Mouse (Mus musculus): ENCODE measurements around the gene Tmcc2. TPM values are rescaled to one million over a fixed set of nuclear protein-coding genes. Genes with fewer than 3 reads are reported as not detected.

Gene Tmcc2
- total and polyA plus RNA-seq, 3 experiments, result 4.1 to 7.2 TPM; not detected in 1

- TF ChIP-seq ELF1 (IDR thresholded peaks at IDR 0.05; ENCODE audit: low read depth, low read length), result peak; percentile 20; the same call in 1 of the 2 replicates
Observed at GRCm38 (mm10) chr1:132417319-132418251, 26.5 kb upstream of the Tmcc2 start, which contains the start of gene Dstyk (continued).

- Histone ChIP-seq H3K36me3 (ENCODE audit: control insufficient read depth in 1 of 2, insufficient read depth in 2 of 2, low read length in 2 of 2) (peaks cover 0 to 34% of the 10 kb centered on the region in 2 experiments; a peak in 2 of 4 replicates), H3K27ac (ENCODE audit: control insufficient read depth, low read depth, low read length) (peak overlapping the region; percentile 81), H3K79me2 (ENCODE audit: control insufficient read depth, insufficient read depth, low read length, poor library complexity) (peaks cover 3% of the 10 kb centered on the region; the same call in 1 of the 2 replicates), H3K4me1 (ENCODE audit: control insufficient read depth in 1 of 2, insufficient read depth in 2 of 2, low read length in 2 of 2) (peaks cover 20 to 28% of the 10 kb centered on the region in 2 experiments), H3K4me3 (ENCODE audit: control insufficient read depth in 1 of 2, insufficient read depth in 1 of 2, low read depth in 2 of 2, low read length in 2 of 2) (peak overlapping the region; percentile 67 to 78), H3K27me3 (ENCODE audit: control insufficient read depth in 1 of 2, insufficient read depth in 2 of 2, low read length in 2 of 2) (no peaks in the 10 kb centered on the region), H3K9ac (ENCODE audit: control insufficient read depth, low read depth, low read length, poor library complexity, severe bottlenecking) (peak overlapping the region; percentile 78), H3K9me3 (replicated peaks; ENCODE audit: insufficient read depth, low read length) (no peaks in the 10 kb centered on the region)
- no peak for TF ChIP-seq NELFE (IDR thresholded peaks at IDR 0.05; ENCODE audit: low read depth, low read length)
- TF ChIP-seq UBTF (IDR thresholded peaks at IDR 0.05; ENCODE audit: borderline replicate concordance, insufficient read depth, low read depth, low read length), result no peak
- 0 out of 2 replicates have a peak, but pooled peaks have one; percentile 3 for TF ChIP-seq MAFK (IDR thresholded peaks at IDR 0.05; ENCODE audit: borderline replicate concordance, low read depth, low read length)
- TF ChIP-seq USF2 (IDR thresholded peaks at IDR 0.05; ENCODE audit: borderline replicate concordance in 1 of 2, insufficient read depth in 1 of 2, low read depth in 1 of 2, low read length in 2 of 2), result no peak
- no peak for TF ChIP-seq MYC (IDR thresholded peaks at IDR 0.05; ENCODE audit: low read depth, low read length)
- no peak for TF ChIP-seq CHD1 (IDR thresholded peaks at IDR 0.05; ENCODE audit: low read depth, low read length)
- no peak for TF ChIP-seq TAL1 (IDR thresholded peaks at IDR 0.05; ENCODE audit: low read length)
- TF ChIP-seq GABPA (IDR thresholded peaks at IDR 0.05; ENCODE audit: low read depth, low read length), result no peak
- no peak for TF ChIP-seq MEF2A (IDR thresholded peaks at IDR 0.05; ENCODE audit: extremely low read depth, insufficient replicate concordance, low read depth, low read length, poor library complexity, severe bottlenecking)
- peak; percentile 2 to 38; a peak in 2 of 4 replicates for TF ChIP-seq EP300 (IDR thresholded peaks at IDR 0.05; ENCODE audit: low read depth in 1 of 2, low read length in 2 of 2)
- TF ChIP-seq KAT2A (conservative IDR thresholded peaks at IDR 0.05; ENCODE audit: low read depth, low read length), result no peak
- TF ChIP-seq GATA1 (IDR thresholded peaks at IDR 0.05; ENCODE audit: low read depth, low read length), result no peak
- TF ChIP-seq SMC3 (IDR thresholded peaks at IDR 0.05; ENCODE audit: low read depth, low read length), result no peak
- peak; percentile 57; the same call in 1 of the 2 replicates for TF ChIP-seq ZNF384 (IDR thresholded peaks at IDR 0.05; ENCODE audit: low read depth, low read length)
- TF ChIP-seq TBP (IDR thresholded peaks at IDR 0.05; ENCODE audit: low read depth, low read length), result no peak
- TF ChIP-seq MXI1 (IDR thresholded peaks at IDR 0.05; ENCODE audit: low read depth, low read length), result no peak; the same call in 1 of the 2 replicates
- no peak for TF ChIP-seq POLR2AphosphoS5 (IDR thresholded peaks at IDR 0.05; ENCODE audit: borderline replicate concordance, low read depth, low read length)
- TF ChIP-seq ZKSCAN1 (IDR thresholded peaks at IDR 0.05; ENCODE audit: low read depth, low read length), result no peak
- peak; percentile 20; the same call in 1 of the 2 replicates for TF ChIP-seq SIN3A (IDR thresholded peaks at IDR 0.05; ENCODE audit: low read length)
- no peak for TF ChIP-seq ZC3H11A (IDR thresholded peaks at IDR 0.05; ENCODE audit: low read depth, low read length)
- TF ChIP-seq HCFC1 (IDR thresholded peaks at IDR 0.05; ENCODE audit: low read depth, low read length), result no peak
- no peak for TF ChIP-seq USF1 (IDR thresholded peaks at IDR 0.05; ENCODE audit: low read depth, low read length)
- TF ChIP-seq MAZ (IDR thresholded peaks at IDR 0.05; ENCODE audit: low read depth, low read length), result no peak
- TF ChIP-seq TCF12 (IDR thresholded peaks at IDR 0.05; ENCODE audit: low read depth, low read length), result 0 out of 2 replicates have a peak, but pooled peaks have one; percentile 27
- TF ChIP-seq MAX (IDR thresholded peaks at IDR 0.05; ENCODE audit: low read length), result no peak
- no peak for TF ChIP-seq ELF1 (IDR thresholded peaks at IDR 0.05; ENCODE audit: low read depth, low read length)
- no peak for TF ChIP-seq POLR2A (IDR thresholded peaks at IDR 0.05; ENCODE audit: control insufficient read depth in 1 of 2, insufficient read depth in 1 of 2, low read depth in 1 of 2, low read length in 2 of 2, poor library complexity in 1 of 2)
- TF ChIP-seq RCOR1 (IDR thresholded peaks at IDR 0.05; ENCODE audit: low read depth, low read length), result peak; percentile 65; the same call in 1 of the 2 replicates
- no peak for TF ChIP-seq ZMIZ1 (IDR thresholded peaks at IDR 0.05; ENCODE audit: low read depth, low read length)
- TF ChIP-seq BHLHE40 (IDR thresholded peaks at IDR 0.05; ENCODE audit: borderline replicate concordance, low read depth, low read length), result no peak
- no peak for TF ChIP-seq NRF1 (IDR thresholded peaks at IDR 0.05; ENCODE audit: insufficient read depth, low read depth, low read length, poor library complexity, severe bottlenecking)
- DNase-seq (ENCODE audit: low read depth, low spot score), result no peak
Observed at GRCm38 (mm10) chr1:132416943-132417290, 25.8 kb upstream of the Tmcc2 start.

Data from MEL (cell line).